In the genomic region with DNA sequence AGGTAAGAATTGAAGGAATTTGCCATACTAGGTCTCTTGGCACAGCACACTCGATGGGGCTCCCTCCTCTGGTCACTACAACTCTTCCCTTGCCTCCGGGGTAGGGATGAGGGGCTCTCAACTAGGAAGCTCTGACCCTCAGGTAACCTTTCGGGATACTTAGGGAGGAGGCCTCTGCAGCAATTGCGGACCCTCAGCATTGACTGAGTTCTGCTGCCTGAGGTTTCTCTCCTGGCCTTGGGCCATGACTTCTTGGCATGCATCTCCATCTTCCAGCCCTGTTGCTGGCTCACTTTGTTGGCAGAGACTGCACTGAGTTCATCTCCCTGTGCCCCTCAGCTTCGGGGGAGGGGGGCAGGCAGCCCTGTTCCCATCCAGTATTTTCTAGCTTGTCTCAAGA, we compare ENCODE assay signal across 9 mouse cellular contexts.
DNase-seq lines count a peak whose midpoint lies in the region; ATAC-seq lines count a peak whose summit lies in the region.
"Had no signal": no experiment of that assay in that cellular context is flagged by ENCODE, and none has a peak within 500 bp of the region (broad histone marks: within the 10 kb centered on the region; RNA-seq: fewer than 3 reads in every experiment).

No protein-coding gene starts in this region.

- no peaks in the 10 kb centered on the region; the same call in 1 of the 2 replicates for H3K36me3 ChIP-seq in heart, embryonic 11.5 days (ENCODE audit: control insufficient read depth, insufficient read depth, low read length)
- peaks cover 86% of the 10 kb centered on the region for H3K36me3 ChIP-seq in kidney, embryonic 15.5 days
- H3K36me3 ChIP-seq: G1E had no signal

- WGBS in heart, embryonic 11.5 days (ENCODE audit: insufficient replicate concordance), result 78% methylated on average over 5 of the region's 5 CpGs
- WGBS in kidney, embryonic 15.5 days, result 69% methylated on average over 5 of the region's 5 CpGs

- H3K4me1 ChIP-seq in heart, embryonic 11.5 days (ENCODE audit: control insufficient read depth, insufficient read depth, low read length), result peaks cover 32% of the 10 kb centered on the region
- H3K4me1 ChIP-seq in kidney, embryonic 15.5 days, result peaks cover 32% of the 10 kb centered on the region

- H3K9me3 ChIP-seq in heart, embryonic 11.5 days (replicated peaks; ENCODE audit: control insufficient read depth, low read length), result no peaks in the 10 kb centered on the region
- no peaks in the 10 kb centered on the region for H3K9me3 ChIP-seq in kidney, embryonic 15.5 days (replicated peaks)

- no peak overlapping the region for H3K9ac ChIP-seq in heart, embryonic 11.5 days (ENCODE audit: low read depth, low read length)
- no peak overlapping the region for H3K9ac ChIP-seq in kidney, embryonic 15.5 days

- no peak overlapping the region for H3K4me3 ChIP-seq in heart, embryonic 11.5 days (ENCODE audit: low read depth, low read length)
- no peak overlapping the region for H3K4me3 ChIP-seq in kidney, embryonic 15.5 days (replicated peaks)

- H3K27ac ChIP-seq in heart, embryonic 11.5 days (ENCODE audit: low read depth, low read length), result peak overlapping the region; percentile 67
- H3K27ac ChIP-seq in kidney, embryonic 15.5 days, result peak overlapping the region; percentile 52

- no peak for ATAC-seq in heart, embryonic 11.5 days (replicated peaks; ENCODE audit: insufficient number of reproducible peaks, low FRiP score, low TSS enrichment)
- no peak for ATAC-seq in kidney, embryonic 15.5 days (replicated peaks; ENCODE audit: low FRiP score)

- no peak for DNase-seq in heart, adult 11 months
- DNase-seq in 3T3-L1 (ENCODE audit: low read depth, low spot score), result peak; percentile 40
- DNase-seq in cerebellum, adult 8-10 months, result peak; percentile 30
- no peak for DNase-seq in embryo, embryonic 9.5 days (ENCODE audit: extremely low spot score)
- no peak for DNase-seq in layer of hippocampus, adult 8-10 months (ENCODE audit: low spot score in 2 of 2)
- no peak for DNase-seq in retina, embryonic 14.5 days (ENCODE audit: low spot score)

- H3K4me2 ChIP-seq in heart, embryonic 11.5 days, result no peak overlapping the region
- H3K4me2 ChIP-seq in kidney, embryonic 15.5 days, result no peak overlapping the region

- no peaks in the 10 kb centered on the region for H3K27me3 ChIP-seq in heart, embryonic 11.5 days (ENCODE audit: control insufficient read depth, insufficient read depth, low read length)
- no peaks in the 10 kb centered on the region for H3K27me3 ChIP-seq in kidney, embryonic 15.5 days

Comparison
In these comparisons a context has a peak if more than half of its experiments do, and no peak if none do; other contexts are left out.
1. DNase-seq: peak in 3T3-L1 (single experiment) and cerebellum, adult 8-10 months (single experiment); none in heart, adult 11 months (single experiment), embryo, embryonic 9.5 days (single experiment), layer of hippocampus, adult 8-10 months (0 of 2) and retina, embryonic 14.5 days (single experiment).